Mouse (Mus musculus) monocyte, adult 2 months (primary cell): ENCODE measurements around the gene Ak4.
"Not testable (repeated sequence)": the region's sequence is repeated elsewhere in the genome, so short reads cannot be mapped to it uniquely, and the experiment has no call there.

Experiments used
- DNase-seq, 2 experiments: peaks; one replicate each; pipeline ENCODE4 v3.0.0; 2022; ENCODE audit warnings: low spot score in 2 of 2, low read depth in 1 of 2

Gene Ak4

DNA sequence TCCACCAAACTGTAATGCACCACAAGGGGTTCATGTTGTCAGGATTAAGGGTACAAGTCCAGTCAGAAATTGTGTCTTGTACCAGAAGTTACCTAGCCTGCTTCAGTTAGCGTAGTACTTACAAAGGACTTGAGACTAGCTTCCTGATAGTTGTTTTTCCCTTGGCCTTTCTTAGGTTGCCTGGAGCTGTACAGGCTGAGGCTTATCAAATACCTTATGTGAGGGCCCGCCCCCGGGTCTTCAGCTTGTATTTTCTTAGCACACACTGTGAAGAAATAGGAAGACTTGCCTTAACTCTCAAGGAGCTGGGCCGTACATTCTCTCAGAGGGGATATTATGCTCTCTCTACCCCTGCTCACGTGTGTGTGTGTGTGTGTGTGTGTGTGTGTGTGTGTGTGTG is 4.5 kb downstream of the Ak4 start:
- DNase-seq: no peak

DNA sequence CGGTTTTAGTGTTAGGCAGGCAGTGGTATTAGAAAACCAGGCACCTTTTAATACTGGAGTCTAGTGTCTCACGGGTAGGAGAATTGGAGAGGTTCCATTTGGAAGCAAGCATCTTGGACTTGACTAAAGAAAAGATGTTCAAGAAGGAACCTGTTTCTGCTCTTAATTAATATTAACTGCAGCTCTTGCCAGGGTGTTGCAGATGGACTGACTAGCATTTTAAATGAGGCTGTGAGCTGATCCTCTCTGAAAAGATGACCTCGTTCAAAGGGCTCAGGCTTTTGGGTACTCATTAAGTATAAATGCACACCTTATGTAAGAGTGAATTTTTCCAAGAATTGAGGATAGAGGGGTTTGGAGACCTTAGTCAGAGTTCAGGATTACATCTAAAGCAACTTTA is 5.4 kb downstream of the Ak4 start:
- no peak for DNase-seq

DNA sequence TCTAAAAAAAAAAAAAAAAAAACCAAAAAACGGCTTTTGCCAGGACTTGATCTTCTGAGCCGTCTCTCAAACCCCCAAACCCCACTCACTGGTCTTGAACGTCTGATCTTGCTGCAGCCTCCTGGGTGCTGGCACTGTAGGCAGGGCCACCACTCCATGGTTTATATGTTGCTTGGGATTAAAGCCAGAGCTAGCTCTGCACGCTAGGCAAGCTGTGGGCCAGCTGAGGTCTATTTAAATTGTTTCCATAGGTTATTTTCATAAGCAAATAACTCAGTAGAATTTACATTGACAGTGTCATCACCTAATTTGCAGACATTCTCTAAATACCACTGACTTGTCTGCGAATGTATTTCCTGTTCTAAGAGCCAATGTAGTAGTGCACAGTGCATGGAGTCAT is 6.0 kb downstream of the Ak4 start:
- no peak for DNase-seq

GRCm38 (mm10) chr4:101425666-101426065 is 6.6 kb downstream of the Ak4 start:
- no peak for DNase-seq

GRCm38 (mm10) chr4:101426566-101426965 is 7.5 kb downstream of the Ak4 start:
- no peak for DNase-seq

DNA sequence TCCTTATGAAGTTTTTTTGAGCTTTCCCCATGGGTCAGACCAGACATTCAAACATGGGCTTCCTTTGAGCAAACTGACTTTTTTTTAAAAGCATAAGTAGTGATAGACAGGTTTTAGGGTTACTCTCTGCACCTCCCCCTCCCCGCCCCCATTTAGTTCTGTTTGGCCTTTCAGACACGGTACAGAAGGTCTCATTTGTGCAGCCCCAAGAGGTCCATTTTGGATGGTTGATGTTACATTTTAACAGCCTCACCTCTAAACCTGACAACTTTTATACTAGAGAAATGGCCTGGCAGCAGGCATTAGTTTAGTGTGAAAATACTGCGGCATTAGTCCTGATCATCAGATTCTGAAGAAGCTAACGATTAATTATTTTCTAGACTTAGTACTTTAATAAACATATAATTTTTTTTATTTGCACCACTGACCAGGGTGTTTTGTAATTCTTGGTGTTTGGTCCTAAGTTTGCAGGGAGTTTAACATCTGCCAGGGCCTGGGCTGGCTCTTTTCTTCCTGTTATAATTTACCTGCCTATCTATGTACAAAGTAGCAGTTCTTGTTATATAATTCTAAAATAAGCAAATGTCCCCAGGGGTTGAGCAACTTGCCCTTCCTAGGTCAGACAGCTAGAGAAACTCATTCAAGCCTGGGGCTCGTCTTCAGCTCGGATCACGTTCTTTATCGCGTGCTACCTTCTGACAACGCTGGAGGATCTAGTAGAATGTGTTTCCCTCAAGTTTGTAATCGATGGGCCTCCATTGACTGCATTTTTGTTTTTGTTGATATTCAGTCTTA is 9.0 kb downstream of the Ak4 start:
- DNase-seq: no peak

- DNase-seq: no peak
Measured at GRCm38 (mm10) chr4:101429073-101429472, 10.0 kb downstream of the Ak4 start.

DNA sequence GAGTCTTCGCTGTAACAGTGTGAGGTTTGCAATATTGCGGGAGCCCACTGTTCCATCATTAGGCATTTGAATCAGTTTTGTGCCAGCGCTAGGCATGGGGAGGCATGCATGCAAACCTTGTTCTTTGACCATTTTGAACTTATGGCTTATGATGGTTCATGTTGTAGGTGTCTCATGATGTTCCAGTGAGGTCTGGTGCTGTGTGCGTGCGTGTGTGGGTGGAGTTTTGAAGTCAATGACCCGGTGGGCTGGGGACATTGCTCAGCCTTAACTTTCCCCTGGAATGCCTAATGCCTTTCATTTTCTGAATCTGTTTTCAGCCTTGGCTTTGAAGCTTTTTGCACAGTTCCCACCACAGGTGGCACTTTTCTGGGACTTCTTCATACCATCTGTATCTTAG is 10.9 kb downstream of the Ak4 start:
- DNase-seq: no peak

DNA sequence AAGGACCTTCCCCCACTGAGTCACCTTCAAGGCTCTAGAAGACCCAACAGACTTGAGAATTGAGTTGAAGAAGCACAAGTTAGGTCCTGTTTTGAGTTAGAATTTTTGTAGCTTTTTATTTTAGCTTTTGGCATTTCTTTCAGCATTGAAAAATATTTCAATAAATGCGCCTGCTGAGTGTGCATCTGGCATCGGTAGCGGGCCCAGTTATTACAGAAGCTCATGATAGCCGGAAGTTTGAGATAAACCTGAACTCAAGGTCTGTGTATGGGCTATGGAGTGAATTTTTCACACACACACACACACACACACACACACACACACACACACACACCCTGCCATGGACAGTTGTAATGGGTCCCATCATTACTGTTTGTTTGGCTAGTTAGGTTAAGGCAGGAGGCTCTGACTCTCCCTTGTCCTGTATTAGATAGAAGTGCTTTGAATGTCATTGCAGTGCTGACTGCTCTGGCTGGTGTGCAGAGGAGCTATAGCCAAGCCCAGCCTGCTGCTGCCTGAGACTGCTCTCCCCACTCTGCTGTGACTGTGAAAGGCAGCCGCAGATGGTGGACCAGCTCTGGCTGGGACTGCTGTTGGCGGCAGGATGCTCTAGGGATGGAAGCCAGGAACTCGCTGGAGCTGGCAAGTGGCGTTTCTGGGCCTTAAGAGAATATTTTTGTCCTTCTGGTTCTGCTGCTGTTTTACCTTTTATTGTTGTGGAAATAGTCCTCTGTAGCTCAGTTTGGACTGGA is 17.9 kb downstream of the Ak4 start:
- DNase-seq: no peak

DNA sequence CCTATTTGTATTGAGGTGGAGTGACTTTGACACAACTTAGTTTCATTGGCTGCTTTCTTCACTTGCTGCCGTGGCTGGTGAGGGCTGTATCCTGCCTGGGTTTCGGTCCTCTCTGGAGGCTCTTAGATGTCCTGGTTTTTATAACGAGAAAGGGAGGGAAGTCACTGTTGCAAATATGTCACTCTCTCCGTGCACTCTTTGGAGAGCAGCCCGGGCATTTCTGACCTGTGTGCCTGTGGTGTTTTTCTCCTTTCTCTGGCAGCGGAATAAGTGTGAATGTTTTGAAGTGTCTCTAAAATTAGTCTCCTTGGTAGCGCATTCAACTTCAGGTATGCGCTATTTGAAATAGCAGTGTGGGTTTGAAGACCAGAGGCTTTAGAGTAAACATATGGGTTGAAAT is 19.2 kb downstream of the Ak4 start:
- no peak for DNase-seq

GRCm38 (mm10) chr4:101439738-101440389 is 20.8 kb downstream of the Ak4 start:
- DNase-seq: no peak

DNA sequence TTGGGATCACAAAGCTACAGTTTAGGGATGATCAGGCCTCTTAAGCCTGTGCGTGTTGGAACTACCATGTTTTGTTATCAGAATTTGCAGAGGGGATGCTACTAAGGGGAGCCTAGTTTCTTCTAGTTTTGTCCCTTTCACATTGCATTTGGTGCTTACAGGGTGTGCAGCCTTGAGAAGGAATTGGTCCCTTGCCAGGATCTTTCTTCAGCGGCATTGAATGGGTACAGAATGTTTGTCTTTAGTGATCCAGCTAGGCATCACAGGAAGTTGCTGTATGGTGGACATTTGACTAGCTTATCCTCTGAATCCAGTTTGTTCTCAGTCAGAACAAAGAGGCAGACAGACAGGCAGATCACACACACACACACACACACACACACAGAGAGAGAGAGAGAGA is 23.7 kb downstream of the Ak4 start:
- no peak for DNase-seq

GRCm38 (mm10) chr4:101443419-101443991 is 24.4 kb downstream of the Ak4 start:
- no peak for DNase-seq

DNA sequence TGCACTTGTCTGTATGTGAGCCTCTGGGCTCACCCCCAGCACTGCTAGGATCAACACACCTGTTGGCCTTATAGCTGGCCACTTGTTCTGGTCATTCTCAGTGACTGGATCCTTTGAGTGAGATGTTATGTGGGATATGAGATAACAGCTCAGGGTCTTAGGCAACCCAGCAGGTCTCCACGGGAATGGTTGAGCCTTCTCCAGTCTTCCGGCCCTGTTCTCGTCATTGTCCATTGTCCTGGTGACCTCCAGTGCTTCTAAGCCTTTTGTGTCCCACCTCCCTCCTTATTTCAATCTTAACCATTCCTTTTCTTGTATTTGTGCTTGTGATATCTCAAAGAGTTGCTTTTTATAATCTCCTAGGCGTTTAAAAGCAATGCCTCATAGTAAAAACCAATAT is 26.6 kb downstream of the Ak4 start:
- no peak for DNase-seq

DNA sequence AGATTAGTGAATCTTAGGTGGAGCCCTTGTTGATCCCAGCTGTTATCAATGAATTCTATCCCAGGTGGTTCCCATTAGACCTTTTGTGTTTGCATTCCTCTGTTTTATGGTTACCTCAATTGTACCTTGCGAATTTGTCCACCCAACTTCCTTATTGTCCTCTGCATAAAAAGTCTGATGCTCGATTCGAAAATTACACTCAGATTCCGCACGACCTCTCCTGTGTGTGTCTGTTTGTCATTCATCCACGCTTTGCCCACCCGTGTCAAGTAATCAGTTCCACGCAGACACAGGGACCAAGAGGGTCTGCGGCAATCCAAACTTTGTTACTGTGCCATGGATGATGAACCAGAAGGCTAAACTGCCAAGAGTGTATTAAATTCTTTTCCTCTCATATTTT is 27.5 kb downstream of the Ak4 start:
- not testable (repeated sequence) for DNase-seq

DNA sequence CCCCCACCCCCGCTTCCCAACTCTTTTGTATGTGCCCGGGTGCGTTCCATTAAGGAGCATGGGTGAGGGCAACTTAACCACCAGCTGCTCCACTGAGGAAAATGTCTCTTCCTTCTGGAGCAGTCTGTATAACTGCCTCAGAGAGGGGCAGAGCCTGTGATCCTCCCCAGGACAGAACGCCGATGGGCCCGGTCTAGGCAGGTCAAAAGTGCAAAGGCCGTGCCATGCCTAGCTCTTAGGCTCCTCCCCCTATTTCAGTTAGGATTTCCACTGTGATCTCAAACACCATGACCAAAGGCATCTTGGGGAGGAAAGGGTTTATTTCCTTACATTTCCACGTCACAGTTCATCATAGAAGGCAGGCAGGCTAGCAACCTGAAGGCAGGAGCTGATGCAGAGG is 29.6 kb downstream of the Ak4 start:
- no peak for DNase-seq

DNA sequence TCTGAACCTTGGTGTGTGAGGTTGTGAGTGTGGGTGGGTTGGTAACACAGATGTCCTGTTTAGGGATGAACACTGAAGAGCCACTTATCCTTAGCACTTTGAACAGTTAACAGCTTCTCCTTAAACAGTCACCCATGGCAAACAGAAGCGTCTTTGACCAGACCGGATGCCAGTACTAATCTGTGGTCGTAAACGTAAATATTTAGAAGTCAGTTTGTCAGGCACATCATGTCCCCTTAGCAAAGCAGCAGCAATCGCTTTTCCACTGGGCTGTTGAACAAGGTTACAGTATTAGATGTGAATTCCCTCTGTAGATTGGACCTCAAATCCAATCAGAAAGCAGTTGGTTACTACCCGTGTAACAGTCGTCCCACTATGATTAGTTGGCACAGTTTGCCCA is 30.3 kb downstream of the Ak4 start:
- no peak for DNase-seq

DNA sequence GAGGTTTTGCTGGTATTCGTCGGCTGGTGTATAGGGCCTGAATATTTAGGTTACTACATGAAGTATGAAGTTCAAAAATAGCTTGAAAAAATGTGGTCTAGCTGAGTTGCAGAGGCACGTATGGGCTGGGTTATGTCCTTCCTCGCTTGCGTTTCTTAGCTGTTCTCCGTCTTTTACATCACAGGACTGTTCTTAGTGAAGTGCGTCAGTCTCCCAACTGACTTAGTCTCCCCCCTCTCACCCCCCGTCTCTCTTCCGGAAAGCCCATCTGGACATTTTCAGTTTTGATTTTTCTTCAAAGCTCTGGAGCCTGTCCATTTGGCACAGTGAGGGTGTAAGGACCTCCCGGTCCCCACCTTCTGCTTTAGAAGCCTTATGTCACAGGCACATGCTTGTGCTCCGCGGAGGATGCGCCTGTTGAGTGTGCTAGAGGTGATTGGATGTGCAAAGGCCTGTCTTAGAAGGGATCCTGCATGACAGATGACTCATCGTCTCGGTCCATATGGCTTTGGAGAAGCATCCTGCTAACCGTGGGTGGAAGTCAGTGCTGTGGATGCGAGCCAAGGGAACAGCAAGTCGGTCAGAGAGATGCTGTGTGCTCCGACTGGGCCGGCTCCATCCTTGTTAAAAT is 31.2 kb downstream of the Ak4 start:
- no peak for DNase-seq

DNA sequence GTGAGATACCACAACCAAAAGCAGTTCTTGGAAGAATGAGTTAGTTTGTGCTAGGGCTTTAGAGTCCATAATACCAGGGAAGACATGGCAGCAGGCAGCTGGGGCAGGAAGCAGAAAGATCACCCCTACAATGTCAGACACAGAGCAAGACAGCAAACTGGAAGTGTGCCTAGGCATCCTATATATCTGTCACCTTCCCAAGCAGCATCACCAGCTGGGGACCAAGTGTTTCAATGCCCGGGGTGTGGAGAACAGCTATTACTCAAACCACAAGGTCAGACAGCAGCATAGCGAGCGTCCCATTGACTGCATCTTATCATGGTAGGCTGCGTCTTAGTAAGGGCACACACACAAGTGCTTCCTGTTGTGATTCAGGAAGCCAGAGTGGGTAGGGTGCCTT is 32.0 kb downstream of the Ak4 start:
- no peak for DNase-seq

GRCm38 (mm10) chr4:101452829-101453228 is 33.8 kb downstream of the Ak4 start:
- no peak for DNase-seq

- no peak for DNase-seq
Measured at GRCm38 (mm10) chr4:101457176-101457575, 38.1 kb downstream of the Ak4 start.
